Mouse (Mus musculus): ENCODE data around the gene Elf2. TPM values are rescaled to one million over a fixed set of nuclear protein-coding genes. Genes with fewer than 3 reads are reported as not detected.
"Not testable (repeated sequence)": the region's sequence is repeated elsewhere in the genome, so short reads cannot be mapped to it uniquely, and the experiment has no call there.

Gene Elf2
- polyA plus RNA-seq, 1 experiment from 2014 or later = 35.0 TPM

GRCm38 (mm10) chr3:51222302-51222701, 118.2 kb downstream of the Elf2 start:
- peaks cover 15% of the 10 kb centered on the region; the same call in 1 of the 2 replicates for H3K4me1 ChIP-seq (replicated peaks; ENCODE audit: control insufficient read depth, insufficient read depth, low read length)
- ATAC-seq (ENCODE audit: low FRiP score) (no peak), DNase-seq (ENCODE audit: low spot score) (no peak)
- no peaks in the 10 kb centered on the region for H3K9me3 ChIP-seq (ENCODE audit: control insufficient read depth, low read length)
- H3K27me3 ChIP-seq (ENCODE audit: control insufficient read depth, insufficient read depth, low read length) = no peaks in the 10 kb centered on the region
- no peak overlapping the region for H3K4me2 ChIP-seq (replicated peaks)
- no peak overlapping the region for H3K9ac ChIP-seq
- no peaks in the 10 kb centered on the region for H3K36me3 ChIP-seq (replicated peaks; ENCODE audit: control insufficient read depth, insufficient read depth)
- no peak overlapping the region for H3K27ac ChIP-seq
- H3K4me3 ChIP-seq (replicated peaks; ENCODE audit: low read length) = no peak overlapping the region
- 89% methylated on average over 6 of the region's 6 CpGs for WGBS

- Histone ChIP-seq H3K27me3 (ENCODE audit: control insufficient read depth, insufficient read depth, low read length) (no peaks in the 10 kb centered on the region), H3K9me3 (ENCODE audit: control insufficient read depth, low read length) (no peaks in the 10 kb centered on the region), H3K9ac (no peak overlapping the region), H3K4me3 (replicated peaks; ENCODE audit: low read length) (no peak overlapping the region), H3K36me3 (replicated peaks; ENCODE audit: control insufficient read depth, insufficient read depth) (no peaks in the 10 kb centered on the region), H3K27ac (no peak overlapping the region), H3K4me2 (replicated peaks) (no peak overlapping the region), H3K4me1 (replicated peaks; ENCODE audit: control insufficient read depth, insufficient read depth, low read length) (peaks cover 13% of the 10 kb centered on the region; the same call in 1 of the 2 replicates)
- no peak for ATAC-seq (ENCODE audit: low FRiP score)
- DNase-seq (ENCODE audit: low spot score) = no peak
- WGBS = 78% methylated on average over 8 of the region's 8 CpGs
These were observed 118.6 kb downstream of the Elf2 start for GRCm38 (mm10) chr3:51221847-51222246.

- peaks cover 5% of the 10 kb centered on the region; the same call in 1 of the 2 replicates for H3K4me1 ChIP-seq (replicated peaks; ENCODE audit: control insufficient read depth, insufficient read depth, low read length)
- DNase-seq (ENCODE audit: low spot score) (no peak), ATAC-seq (ENCODE audit: low FRiP score) (no peak)
- no peak overlapping the region for H3K27ac ChIP-seq
- no peaks in the 10 kb centered on the region for H3K27me3 ChIP-seq (ENCODE audit: control insufficient read depth, insufficient read depth, low read length)
- no peaks in the 10 kb centered on the region for H3K9me3 ChIP-seq (ENCODE audit: control insufficient read depth, low read length)
- 64% methylated on average over 4 of the region's 4 CpGs for WGBS
- no peak overlapping the region for H3K4me3 ChIP-seq (replicated peaks; ENCODE audit: low read length)
- no peaks in the 10 kb centered on the region for H3K36me3 ChIP-seq (replicated peaks; ENCODE audit: control insufficient read depth, insufficient read depth)
- no peak overlapping the region for H3K4me2 ChIP-seq (replicated peaks)
- no peak overlapping the region for H3K9ac ChIP-seq
These were observed 119.6 kb downstream of the Elf2 start for GRCm38 (mm10) chr3:51220846-51221245.

GRCm38 (mm10) chr3:51219213-51219612, 121.2 kb downstream of the Elf2 start:
- Histone ChIP-seq H3K4me3 (replicated peaks; ENCODE audit: low read length) (no peak overlapping the region), H3K9me3 (ENCODE audit: control insufficient read depth, low read length) (no peaks in the 10 kb centered on the region), H3K27ac (no peak overlapping the region), H3K4me1 (replicated peaks; ENCODE audit: control insufficient read depth, insufficient read depth, low read length) (no peaks in the 10 kb centered on the region), H3K36me3 (replicated peaks; ENCODE audit: control insufficient read depth, insufficient read depth) (no peaks in the 10 kb centered on the region), H3K27me3 (ENCODE audit: control insufficient read depth, insufficient read depth, low read length) (no peaks in the 10 kb centered on the region), H3K4me2 (replicated peaks) (no peak overlapping the region), H3K9ac (no peak overlapping the region)
- 86% methylated on average over 5 of the region's 5 CpGs for WGBS
- no peak for ATAC-seq (ENCODE audit: low FRiP score)
- DNase-seq (ENCODE audit: low spot score) = no peak

GRCm38 (mm10) chr3:51218385-51218784, 122.1 kb downstream of the Elf2 start:
- not testable (repeated sequence) for ATAC-seq (ENCODE audit: low FRiP score); DNase-seq (ENCODE audit: low spot score); H3K4me2 ChIP-seq (replicated peaks); H3K27me3 ChIP-seq (ENCODE audit: control insufficient read depth, insufficient read depth, low read length); H3K9me3 ChIP-seq (ENCODE audit: control insufficient read depth, low read length); H3K36me3 ChIP-seq (replicated peaks; ENCODE audit: control insufficient read depth, insufficient read depth); H3K9ac ChIP-seq; H3K4me3 ChIP-seq (replicated peaks; ENCODE audit: low read length); H3K4me1 ChIP-seq (replicated peaks; ENCODE audit: control insufficient read depth, insufficient read depth, low read length); H3K27ac ChIP-seq
- WGBS = 94% methylated on average over 6 of the region's 6 CpGs

GRCm38 (mm10) chr3:51216351-51216750, 124.1 kb downstream of the Elf2 start:
- H3K9ac ChIP-seq; DNase-seq (ENCODE audit: low spot score); H3K27me3 ChIP-seq (ENCODE audit: control insufficient read depth, insufficient read depth, low read length); H3K36me3 ChIP-seq (replicated peaks; ENCODE audit: control insufficient read depth, insufficient read depth); H3K9me3 ChIP-seq (ENCODE audit: control insufficient read depth, low read length); H3K4me1 ChIP-seq (replicated peaks; ENCODE audit: control insufficient read depth, insufficient read depth, low read length); H3K27ac ChIP-seq; ATAC-seq (ENCODE audit: low FRiP score); H3K4me2 ChIP-seq (replicated peaks); H3K4me3 ChIP-seq (replicated peaks; ENCODE audit: low read length): not testable (repeated sequence)
- WGBS = 82% methylated on average over 5 of the region's 10 CpGs

- ATAC-seq (ENCODE audit: low FRiP score) = no peak
- H3K4me2 ChIP-seq (replicated peaks) = no peak overlapping the region
These were observed 124.8 kb downstream of the Elf2 start for GRCm38 (mm10) chr3:51215681-51216080.

GRCm38 (mm10) chr3:51213111-51213510, 127.4 kb downstream of the Elf2 start:
- no peak overlapping the region for H3K4me2 ChIP-seq (replicated peaks)
- DNase-seq (ENCODE audit: low spot score) = no peak

More at GRCm38 (mm10) chr3:51215681-51216080, 124.8 kb downstream of the Elf2 start:
- Histone ChIP-seq H3K4me1 (replicated peaks; ENCODE audit: control insufficient read depth, insufficient read depth, low read length) (no peaks in the 10 kb centered on the region), H3K4me3 (replicated peaks; ENCODE audit: low read length) (no peak overlapping the region), H3K9ac (no peak overlapping the region), H3K9me3 (ENCODE audit: control insufficient read depth, low read length) (no peaks in the 10 kb centered on the region), H3K27me3 (ENCODE audit: control insufficient read depth, insufficient read depth, low read length) (no peaks in the 10 kb centered on the region), H3K36me3 (replicated peaks; ENCODE audit: control insufficient read depth, insufficient read depth) (no peaks in the 10 kb centered on the region), H3K27ac (no peak overlapping the region)
- WGBS = 87% methylated on average over 6 of the region's 6 CpGs
- no peak for DNase-seq (ENCODE audit: low spot score)

GRCm38 (mm10) chr3:51210485-51210884, 130.0 kb downstream of the Elf2 start:
- no peak overlapping the region for H3K9ac ChIP-seq
- H3K4me3 ChIP-seq (replicated peaks; ENCODE audit: low read length) = no peak overlapping the region
- DNase-seq (ENCODE audit: low spot score) = no peak
- 93% methylated on average over 3 of the region's 3 CpGs for WGBS
- no peaks in the 10 kb centered on the region for H3K9me3 ChIP-seq (ENCODE audit: control insufficient read depth, low read length)
- no peak overlapping the region for H3K27ac ChIP-seq
- H3K27me3 ChIP-seq (ENCODE audit: control insufficient read depth, insufficient read depth, low read length) = no peaks in the 10 kb centered on the region
- no peak for ATAC-seq (ENCODE audit: low FRiP score)
- H3K36me3 ChIP-seq (replicated peaks; ENCODE audit: control insufficient read depth, insufficient read depth) = no peaks in the 10 kb centered on the region
- no peaks in the 10 kb centered on the region for H3K4me1 ChIP-seq (replicated peaks; ENCODE audit: control insufficient read depth, insufficient read depth, low read length)
- H3K4me2 ChIP-seq (replicated peaks) = no peak overlapping the region

More at GRCm38 (mm10) chr3:51213111-51213510, 127.4 kb downstream of the Elf2 start:
- no peak for ATAC-seq (ENCODE audit: low FRiP score)
- H3K9ac ChIP-seq = no peak overlapping the region
- no peaks in the 10 kb centered on the region for H3K4me1 ChIP-seq (replicated peaks; ENCODE audit: control insufficient read depth, insufficient read depth, low read length)
- H3K4me3 ChIP-seq (replicated peaks; ENCODE audit: low read length) = no peak overlapping the region
- H3K9me3 ChIP-seq (ENCODE audit: control insufficient read depth, low read length) = no peaks in the 10 kb centered on the region
- WGBS = 97% methylated on average over 3 of the region's 3 CpGs
- H3K27ac ChIP-seq = no peak overlapping the region
- no peaks in the 10 kb centered on the region for H3K36me3 ChIP-seq (replicated peaks; ENCODE audit: control insufficient read depth, insufficient read depth)
- no peaks in the 10 kb centered on the region for H3K27me3 ChIP-seq (ENCODE audit: control insufficient read depth, insufficient read depth, low read length)
